Mouse (Mus musculus) thymus, adult 18-20 months (tissue): ENCODE results near the gene Olfr860.
"Not testable (repeated sequence)": the region's sequence is repeated elsewhere in the genome, so short reads cannot be mapped to it uniquely, and the experiment has no call there.

Source experiments
- DNase-seq, 2 experiments: peaks; one replicate each; pipeline ENCODE4 v3.0.0; 2022; ENCODE audit warnings: mixed read lengths in 2 of 2

The Olfr860 gene

GRCm38 (mm10) chr9:19849647-19850046, at the start of gene Olfr860:
Gene Olfr860, minus strand, starts transcription at chr9:19849747.
- no peak for DNase-seq

- no peak for DNase-seq
These were observed 38.4 kb upstream of the Olfr860 start, which contains the start of gene Olfr862 for GRCm38 (mm10) chr9:19887904-19888303. Gene Olfr862, minus strand, starts transcription at chr9:19888004.

- not testable (repeated sequence) for DNase-seq
These were observed 44.9 kb downstream of the Olfr860 start, which contains the start of gene Olfr859 for GRCm38 (mm10) chr9:19804606-19805005. Gene Olfr859, plus strand, starts transcription at chr9:19804906.

GRCm38 (mm10) chr9:19803000-19803399, 46.5 kb downstream of the Olfr860 start:
- DNase-seq = no peak
